Mouse (Mus musculus) heart, embryonic 15.5 days (tissue): ENCODE data around the gene Larp6. TPM values are rescaled to one million over a fixed set of nuclear protein-coding genes. Genes with fewer than 3 reads are reported as not detected.
A peak's percentile ranks its signal among the peaks of the same experiment; 100 is the strongest.

Source experiments
- ATAC-seq: fragments of 200-750 bp; cut with Nextera tagmentation; replicated peaks from 2 replicates; pipeline ENCODE4 v1.8.0; 2017; ENCODE audit warnings: low read depth, moderate TSS enrichment; ENCODE audit not compliant: insufficient number of reproducible peaks, insufficient read depth, low FRiP score
- H3K27ac ChIP-seq: fragments of 300-500 bp; sonication (generic); 2 replicates; pipeline ENCODE4 v1.5.1; 2015; ENCODE audit warnings: mild to moderate bottlenecking, inconsistent platforms
- H3K27me3 ChIP-seq: fragments of 300-500 bp; sonication (generic); 2 replicates; pipeline ENCODE4 v1.6.1; 2015; ENCODE audit warnings: inconsistent platforms
- H3K36me3 ChIP-seq: fragments of 300-500 bp; sonication (generic); 2 replicates; pipeline ENCODE4 v1.6.1; 2015; ENCODE audit warnings: mild to moderate bottlenecking, inconsistent platforms
- H3K4me1 ChIP-seq: fragments of 300-500 bp; sonication (generic); replicated peaks from 2 replicates; pipeline ENCODE4 v1.6.1; 2015; ENCODE audit warnings: inconsistent platforms
- H3K4me2 ChIP-seq: fragments of 300-500 bp; sonication (generic); 2 replicates; pipeline ENCODE4 v1.6.1; 2015; ENCODE audit warnings: inconsistent platforms, mild to moderate bottlenecking, moderate library complexity
- H3K4me3 ChIP-seq: fragments of 300-500 bp; sonication (generic); 2 replicates; pipeline ENCODE4 v1.5.1; 2015; ENCODE audit warnings: mild to moderate bottlenecking, inconsistent platforms
- H3K9ac ChIP-seq: fragments of 300-500 bp; sonication (generic); 2 replicates; pipeline ENCODE4 v1.6.1; 2015; ENCODE audit warnings: mild to moderate bottlenecking, inconsistent platforms
- H3K9me3 ChIP-seq: fragments of 300-500 bp; sonication (generic); replicated peaks from 2 replicates; pipeline ENCODE4 v1.6.1; 2016; ENCODE audit warnings: inconsistent platforms
- WGBS: fragments of 180-500 bp; shearing (Covaris S2); methylation state at CpG from one replicate; pipeline ENCODE4 v1.1.7; 2015; ENCODE audit warnings: mixed read lengths; 5-methylcytosine and 5-hydroxymethylcytosine counted together
- polyA plus RNA-seq: library from polyadenylated mRNA; unstranded; fragments of >200 nt; fragmentation: Nextera tagmentation; extraction: Ambion mirVana; gene quantifications from 2 replicates; pipeline ENCODE4 v1.2.1, GENCODE M21; 2015

Larp6 gene
- polyA plus RNA-seq, 1 experiment from 2014 or later = 0.79 TPM

GRCm38 (mm10) chr9:60744971-60745370, 32.2 kb downstream of the Larp6 start:
- no peak overlapping the region for H3K9ac ChIP-seq
- H3K4me2 ChIP-seq = no peak overlapping the region
- peaks cover 18% of the 10 kb centered on the region for H3K4me1 ChIP-seq
- H3K9me3 ChIP-seq = no peaks in the 10 kb centered on the region
- no peaks in the 10 kb centered on the region for H3K36me3 ChIP-seq
- no peak overlapping the region for H3K4me3 ChIP-seq
- no peak overlapping the region for H3K27ac ChIP-seq
- no peaks in the 10 kb centered on the region for H3K27me3 ChIP-seq
- 42% methylated on average over 4 of the region's 4 CpGs for WGBS
- ATAC-seq = no peak

GRCm38 (mm10) chr9:60746561-60746960, 33.8 kb downstream of the Larp6 start:
- no peak overlapping the region for H3K4me3 ChIP-seq
- H3K27ac ChIP-seq = no peak overlapping the region
- H3K4me1 ChIP-seq = peaks cover 18% of the 10 kb centered on the region
- no peaks in the 10 kb centered on the region for H3K9me3 ChIP-seq
- H3K36me3 ChIP-seq = no peaks in the 10 kb centered on the region
- no peak overlapping the region for H3K9ac ChIP-seq
- H3K27me3 ChIP-seq = no peaks in the 10 kb centered on the region
- no peak overlapping the region for H3K4me2 ChIP-seq
- WGBS = 54% methylated on average over 6 of the region's 6 CpGs
- no peak for ATAC-seq

- Histone ChIP-seq H3K4me1 (peaks cover 14% of the 10 kb centered on the region), H3K4me3 (no peak overlapping the region), H3K9ac (no peak overlapping the region), H3K27me3 (no peaks in the 10 kb centered on the region), H3K27ac (no peak overlapping the region), H3K36me3 (no peaks in the 10 kb centered on the region), H3K9me3 (no peaks in the 10 kb centered on the region), H3K4me2 (no peak overlapping the region)
- WGBS = 84% methylated on average over 5 of the region's 5 CpGs
- ATAC-seq = no peak
Measured at GRCm38 (mm10) chr9:60747672-60748071, 34.9 kb downstream of the Larp6 start.

- H3K4me1 ChIP-seq = peaks cover 9% of the 10 kb centered on the region
- H3K4me2 ChIP-seq = no peak overlapping the region
- H3K36me3 ChIP-seq = no peaks in the 10 kb centered on the region
- 78% methylated on average over 2 of the region's 2 CpGs for WGBS
- H3K27ac ChIP-seq = no peak overlapping the region
- no peak for ATAC-seq
- H3K9me3 ChIP-seq = no peaks in the 10 kb centered on the region
- no peak overlapping the region for H3K4me3 ChIP-seq
- no peaks in the 10 kb centered on the region for H3K27me3 ChIP-seq
- H3K9ac ChIP-seq = no peak overlapping the region
Measured at GRCm38 (mm10) chr9:60748191-60748590, 35.4 kb downstream of the Larp6 start.

GRCm38 (mm10) chr9:60749105-60749504, 36.3 kb downstream of the Larp6 start:
- H3K36me3 ChIP-seq = no peaks in the 10 kb centered on the region
- no peak overlapping the region for H3K27ac ChIP-seq
- peaks cover 3% of the 10 kb centered on the region; the same call in 1 of the 2 replicates for H3K4me1 ChIP-seq
- H3K9ac ChIP-seq = no peak overlapping the region
- no peaks in the 10 kb centered on the region for H3K9me3 ChIP-seq
- no peak overlapping the region for H3K4me3 ChIP-seq
- H3K4me2 ChIP-seq = no peak overlapping the region
- no peaks in the 10 kb centered on the region for H3K27me3 ChIP-seq
- WGBS = 77% methylated on average over 2 of the region's 2 CpGs
- no peak for ATAC-seq

GRCm38 (mm10) chr9:60751098-60751497, 38.3 kb downstream of the Larp6 start:
- Histone ChIP-seq H3K36me3 (no peaks in the 10 kb centered on the region), H3K4me1 (no peaks in the 10 kb centered on the region), H3K27me3 (no peaks in the 10 kb centered on the region), H3K9me3 (no peaks in the 10 kb centered on the region), H3K4me2 (no peak overlapping the region), H3K27ac (no peak overlapping the region), H3K4me3 (no peak overlapping the region), H3K9ac (no peak overlapping the region)
- 89% methylated on average over 5 of the region's 5 CpGs for WGBS
- no peak for ATAC-seq

GRCm38 (mm10) chr9:60751971-60752370, 39.2 kb downstream of the Larp6 start:
- no peak overlapping the region for H3K4me3 ChIP-seq
- no peak overlapping the region for H3K9ac ChIP-seq
- no peaks in the 10 kb centered on the region for H3K36me3 ChIP-seq
- 65% methylated on average over 6 of the region's 6 CpGs for WGBS
- peaks cover 4% of the 10 kb centered on the region for H3K4me1 ChIP-seq
- H3K9me3 ChIP-seq = no peaks in the 10 kb centered on the region
- H3K4me2 ChIP-seq = no peak overlapping the region
- no peak for ATAC-seq
- H3K27ac ChIP-seq = no peak overlapping the region
- H3K27me3 ChIP-seq = no peaks in the 10 kb centered on the region

GRCm38 (mm10) chr9:60752636-60753035, 39.8 kb downstream of the Larp6 start:
- Histone ChIP-seq H3K9me3 (no peaks in the 10 kb centered on the region), H3K27me3 (no peaks in the 10 kb centered on the region), H3K36me3 (no peaks in the 10 kb centered on the region), H3K4me3 (no peak overlapping the region), H3K4me2 (no peak overlapping the region), H3K9ac (no peak overlapping the region), H3K4me1 (peaks cover 10% of the 10 kb centered on the region), H3K27ac (no peak overlapping the region)
- no peak for ATAC-seq

GRCm38 (mm10) chr9:60756258-60756657, 43.5 kb downstream of the Larp6 start:
- no peak overlapping the region for H3K4me2 ChIP-seq
- H3K27me3 ChIP-seq = no peaks in the 10 kb centered on the region
- H3K9me3 ChIP-seq = no peaks in the 10 kb centered on the region
- no peak overlapping the region for H3K9ac ChIP-seq
- H3K4me3 ChIP-seq = no peak overlapping the region
- 43% methylated on average over 6 of the region's 6 CpGs for WGBS
- H3K36me3 ChIP-seq = no peaks in the 10 kb centered on the region
- no peak for ATAC-seq
- H3K4me1 ChIP-seq = peaks cover 33% of the 10 kb centered on the region
- H3K27ac ChIP-seq = no peak overlapping the region

GRCm38 (mm10) chr9:60756866-60757740, 44.3 kb downstream of the Larp6 start:
- no peak overlapping the region for H3K4me2 ChIP-seq
- no peak for ATAC-seq
- H3K9me3 ChIP-seq = no peaks in the 10 kb centered on the region
- peaks cover 33% of the 10 kb centered on the region for H3K4me1 ChIP-seq
- H3K36me3 ChIP-seq = no peaks in the 10 kb centered on the region
- H3K4me3 ChIP-seq = no peak overlapping the region
- H3K27ac ChIP-seq = peak overlapping the region; percentile 76
- no peaks in the 10 kb centered on the region for H3K27me3 ChIP-seq
- no peak overlapping the region for H3K9ac ChIP-seq
- 51% methylated on average over 15 of the region's 15 CpGs for WGBS

GRCm38 (mm10) chr9:60757817-60758216, 45.0 kb downstream of the Larp6 start:
- peak; percentile 79 for ATAC-seq
- no peak overlapping the region for H3K9ac ChIP-seq

GRCm38 (mm10) chr9:60759436-60760007, 46.7 kb downstream of the Larp6 start:
- 28% methylated on average over 10 of the region's 10 CpGs for WGBS
- Histone ChIP-seq H3K9ac (no peak overlapping the region), H3K4me2 (no peak overlapping the region), H3K9me3 (no peaks in the 10 kb centered on the region), H3K27me3 (no peaks in the 10 kb centered on the region), H3K4me1 (peaks cover 33% of the 10 kb centered on the region), H3K4me3 (no peak overlapping the region), H3K27ac (peak overlapping the region; percentile 71), H3K36me3 (no peaks in the 10 kb centered on the region)
- 0 out of 2 replicates have a peak, but pooled peaks have one; percentile 45 for ATAC-seq

More at GRCm38 (mm10) chr9:60757817-60758216, 45.0 kb downstream of the Larp6 start:
- H3K4me1 ChIP-seq = peaks cover 33% of the 10 kb centered on the region
- WGBS = 10% methylated on average over 5 of the region's 5 CpGs
- H3K4me3 ChIP-seq = no peak overlapping the region
- H3K36me3 ChIP-seq = no peaks in the 10 kb centered on the region
- H3K27me3 ChIP-seq = no peaks in the 10 kb centered on the region
- peak overlapping the region; percentile 76 for H3K27ac ChIP-seq
- H3K4me2 ChIP-seq = no peak overlapping the region
- no peaks in the 10 kb centered on the region for H3K9me3 ChIP-seq
